Mouse (Mus musculus) heart, embryonic 10.5 days (tissue): ENCODE results near the gene Kcnab2. TPM values are rescaled to one million over a fixed set of nuclear protein-coding genes. Genes with fewer than 3 reads are reported as not detected.
A peak's percentile ranks its signal among the peaks of the same experiment; 100 is the strongest.

Experiments used
- DNase-seq: peaks from one replicate; pipeline ENCODE4 v3.0.0-alpha.2; 2017; ENCODE audit warnings: low spot score
- H3K27ac ChIP-seq: fragments of 300-500 bp; sonication (generic); 2 replicates; pipeline ENCODE4 v1.5.1; 2016; ENCODE audit warnings: mild to moderate bottlenecking
- H3K27me3 ChIP-seq: fragments of 300-500 bp; sonication (generic); 2 replicates; pipeline ENCODE4 v1.6.1; 2016; ENCODE audit warnings: mild to moderate bottlenecking; ENCODE audit not compliant: poor library complexity, insufficient read depth, severe bottlenecking
- H3K36me3 ChIP-seq: fragments of 300-500 bp; sonication (generic); 2 replicates; pipeline ENCODE4 v1.6.1; 2016; ENCODE audit warnings: mild to moderate bottlenecking, moderate library complexity
- H3K4me1 ChIP-seq: fragments of 300-500 bp; sonication (generic); 2 replicates; pipeline ENCODE4 v1.6.1; 2016; ENCODE audit warnings: mild to moderate bottlenecking
- H3K4me3 ChIP-seq: fragments of 300-500 bp; sonication (generic); 2 replicates; pipeline ENCODE4 v1.5.1; 2016; ENCODE audit warnings: mild to moderate bottlenecking, moderate library complexity
- H3K9me3 ChIP-seq: fragments of 300-500 bp; sonication (generic); 2 replicates; pipeline ENCODE4 v1.6.1; 2016; ENCODE audit warnings: mild to moderate bottlenecking, moderate library complexity
- whole genome bisulfite sequencing: fragments of 180-500 bp; shearing (Covaris S2); methylation state at CpG from one replicate; pipeline ENCODE4 v1.1.7; 2016; 5-methylcytosine and 5-hydroxymethylcytosine counted together
- polyA plus RNA-seq: library from polyadenylated mRNA; unstranded; fragments of >200 nt; fragmentation: Nextera tagmentation; extraction: Ambion mirVana; gene quantifications from 2 replicates; pipeline ENCODE4 v1.2.1, GENCODE M21; 2016

Kcnab2 gene
- polyA plus RNA-seq, 1 experiment from 2014 or later: 4.2 TPM

DNA sequence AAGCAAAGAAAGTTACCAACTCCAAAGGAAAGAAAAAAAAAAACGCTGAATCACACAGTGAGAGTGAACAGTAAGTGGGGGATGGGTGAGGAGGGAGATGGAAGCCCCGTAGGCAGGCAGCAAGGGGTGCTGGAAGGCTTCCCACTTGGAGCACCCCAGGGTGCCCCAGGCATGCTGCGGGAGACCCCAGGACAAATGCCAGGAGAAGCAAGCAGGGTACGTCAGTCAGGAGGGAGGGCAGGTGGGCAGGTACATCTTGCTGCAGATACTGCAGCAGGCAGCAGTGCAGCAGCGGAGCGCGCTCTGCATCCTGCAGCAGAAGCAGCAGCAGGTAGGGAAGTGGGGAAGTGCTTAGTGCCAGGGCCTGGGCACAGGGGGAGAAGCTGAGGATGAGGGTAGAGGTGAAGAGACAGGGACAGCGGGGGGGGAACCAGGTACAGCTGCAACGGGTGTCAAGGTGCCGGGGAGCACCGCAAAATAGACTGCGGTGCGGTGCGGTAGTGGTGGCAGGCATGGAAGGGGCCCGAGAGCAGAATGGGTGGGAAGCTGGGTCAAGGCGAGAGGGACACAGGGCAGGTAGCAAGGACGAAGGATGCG, 1.1 kb downstream of the Kcnab2 start, which contains the start of gene Nphp4:
Gene Nphp4, plus strand, starts transcription at position 280 of the 597 bp plus-strand sequence.
- Histone ChIP-seq H3K9me3 (0 out of 2 replicates have a peak, but pooled peaks cover 12% of the 10 kb centered on the region), H3K27ac (peak within 1 kb of the TSS; percentile 97), H3K4me3 (peak within 1 kb of the TSS; percentile 70), H3K36me3 (no peaks in the 10 kb centered on the region), H3K4me1 (peaks cover 23% of the 10 kb centered on the region), H3K27me3 (peaks cover 44% of the 10 kb centered on the region)
- 4% methylated on average over 18 of the region's 18 CpGs for WGBS
- DNase-seq: no peak

DNA sequence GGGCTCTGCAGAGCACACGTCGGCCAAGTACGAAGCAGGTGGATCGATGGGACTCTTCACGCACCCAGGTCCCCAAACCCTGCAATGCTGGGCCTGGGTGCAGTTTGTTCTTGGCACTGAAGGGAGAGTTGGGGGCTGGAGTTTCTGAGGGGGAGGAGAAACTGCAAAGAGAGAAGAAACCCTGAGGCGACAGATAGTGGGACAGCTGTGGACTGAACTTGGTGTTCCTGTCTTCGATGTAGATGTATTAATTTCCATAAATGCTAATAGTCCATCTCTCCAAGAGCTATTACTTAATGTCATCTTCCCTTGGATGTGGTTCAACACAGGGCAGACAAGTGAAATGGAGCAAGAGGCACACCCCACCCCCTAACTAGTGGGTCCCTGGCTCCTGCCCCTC, 1.7 kb downstream of the Kcnab2 start:
- 84% methylated on average over 7 of the region's 7 CpGs for WGBS
- Histone ChIP-seq H3K36me3 (no peaks in the 10 kb centered on the region), H3K4me1 (peaks cover 23% of the 10 kb centered on the region), H3K27ac (no peak overlapping the region), H3K9me3 (0 out of 2 replicates have a peak, but pooled peaks cover 12% of the 10 kb centered on the region), H3K27me3 (peaks cover 44% of the 10 kb centered on the region), H3K4me3 (peak overlapping the region; percentile 70; the same call in 1 of the 2 replicates)
- no peak for DNase-seq

DNA sequence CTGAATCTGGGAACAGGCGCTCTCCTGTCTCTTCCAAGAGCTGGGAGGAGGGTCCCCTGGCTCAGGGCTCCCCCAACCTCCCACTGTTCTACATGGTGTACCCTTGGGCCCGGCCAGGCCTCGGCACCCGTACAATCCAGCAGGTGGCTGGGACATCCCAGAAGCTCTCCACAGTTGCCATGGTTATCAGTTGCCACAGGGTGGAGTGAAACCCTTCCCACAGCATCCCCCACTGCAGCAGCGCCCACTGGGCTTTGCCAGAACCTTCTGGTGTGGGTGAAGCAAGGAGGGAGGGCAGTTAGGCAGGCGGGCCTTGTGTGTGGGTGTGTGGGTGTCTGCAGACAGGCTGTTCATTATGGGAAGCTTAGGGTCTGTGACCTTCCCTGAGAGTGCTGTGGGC, 9.7 kb downstream of the Kcnab2 start:
- DNase-seq: no peak
- Histone ChIP-seq H3K27me3 (peaks cover 12% of the 10 kb centered on the region; the same call in 1 of the 2 replicates), H3K9me3 (0 out of 2 replicates have a peak, but pooled peaks cover 12% of the 10 kb centered on the region), H3K36me3 (no peaks in the 10 kb centered on the region), H3K27ac (no peak overlapping the region), H3K4me1 (peaks cover 34% of the 10 kb centered on the region), H3K4me3 (no peak overlapping the region)
- WGBS: 79% methylated on average over 6 of the region's 6 CpGs

DNA sequence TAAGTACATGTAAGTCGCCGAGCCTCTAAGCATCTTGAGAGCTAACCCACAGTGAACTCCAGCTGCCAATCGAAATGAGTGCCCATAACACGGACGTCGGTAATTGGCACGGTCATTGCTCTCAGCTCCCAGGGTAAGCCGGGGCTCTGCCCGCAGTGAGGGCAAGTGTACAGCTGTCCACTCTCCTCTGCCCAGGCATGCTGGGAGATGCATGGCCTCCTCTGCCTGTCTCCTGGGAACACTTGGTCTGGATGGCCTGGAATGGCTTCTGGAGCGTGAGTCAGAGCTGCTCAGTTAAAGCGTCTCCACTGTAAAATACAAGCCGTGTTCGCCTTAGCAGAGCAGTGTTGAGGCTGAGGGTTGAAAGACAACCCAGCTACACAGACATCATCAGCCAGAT, 11.1 kb downstream of the Kcnab2 start:
- no peak overlapping the region for H3K27ac ChIP-seq
- 86% methylated on average over 13 of the region's 13 CpGs for WGBS
- H3K9me3 ChIP-seq: no peaks in the 10 kb centered on the region
- no peaks in the 10 kb centered on the region for H3K36me3 ChIP-seq
- DNase-seq: no peak
- H3K27me3 ChIP-seq: peaks cover 16% of the 10 kb centered on the region
- H3K4me3 ChIP-seq: no peak overlapping the region
- H3K4me1 ChIP-seq: peaks cover 37% of the 10 kb centered on the region

DNA sequence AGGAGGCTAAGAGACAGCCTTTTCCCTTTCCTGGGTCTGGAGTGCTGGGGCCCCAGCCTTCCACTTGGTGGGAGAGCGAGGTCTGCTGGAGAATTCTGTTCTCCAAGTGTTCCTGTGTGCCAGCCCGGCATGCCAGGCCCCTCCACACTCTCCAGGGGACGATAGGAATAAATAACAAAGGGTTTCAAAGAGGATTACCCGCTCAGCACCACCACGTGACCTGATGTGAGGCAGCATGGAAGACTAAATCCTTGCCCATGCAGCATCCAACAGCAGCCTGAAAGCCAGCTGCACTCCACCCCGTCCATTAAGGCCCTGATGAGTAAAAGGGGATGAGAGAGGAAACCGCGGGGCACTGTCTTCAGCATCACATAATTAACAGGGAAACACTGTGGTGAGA, 12.6 kb downstream of the Kcnab2 start:
- Histone ChIP-seq H3K4me3 (no peak overlapping the region), H3K4me1 (peaks cover 37% of the 10 kb centered on the region), H3K9me3 (no peaks in the 10 kb centered on the region), H3K36me3 (no peaks in the 10 kb centered on the region), H3K27me3 (peaks cover 16% of the 10 kb centered on the region), H3K27ac (no peak overlapping the region)
- 39% methylated on average over 8 of the region's 8 CpGs for WGBS
- no peak for DNase-seq

DNA sequence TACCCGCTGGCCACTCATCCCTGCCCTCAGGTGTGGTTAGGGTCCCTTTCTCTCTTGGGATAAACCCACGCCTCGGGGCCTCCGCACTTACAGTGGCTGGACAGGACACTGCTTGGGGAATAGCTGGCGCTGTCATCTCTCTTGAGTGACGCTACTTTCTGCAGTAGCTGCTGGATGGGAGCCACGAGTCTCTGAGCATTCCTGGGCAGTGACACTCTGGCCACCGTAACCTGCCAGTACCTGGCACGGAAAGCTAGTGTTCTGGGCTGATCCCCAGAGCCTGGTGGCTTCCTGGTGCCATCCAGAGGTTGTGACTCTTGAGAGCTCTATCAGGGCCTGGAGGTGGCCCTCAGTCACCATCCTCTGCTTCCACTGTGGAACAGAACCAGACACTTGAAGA, 14.5 kb downstream of the Kcnab2 start:
- 74% methylated on average over 9 of the region's 9 CpGs for WGBS
- no peaks in the 10 kb centered on the region for H3K36me3 ChIP-seq
- no peak overlapping the region for H3K4me3 ChIP-seq

DNA sequence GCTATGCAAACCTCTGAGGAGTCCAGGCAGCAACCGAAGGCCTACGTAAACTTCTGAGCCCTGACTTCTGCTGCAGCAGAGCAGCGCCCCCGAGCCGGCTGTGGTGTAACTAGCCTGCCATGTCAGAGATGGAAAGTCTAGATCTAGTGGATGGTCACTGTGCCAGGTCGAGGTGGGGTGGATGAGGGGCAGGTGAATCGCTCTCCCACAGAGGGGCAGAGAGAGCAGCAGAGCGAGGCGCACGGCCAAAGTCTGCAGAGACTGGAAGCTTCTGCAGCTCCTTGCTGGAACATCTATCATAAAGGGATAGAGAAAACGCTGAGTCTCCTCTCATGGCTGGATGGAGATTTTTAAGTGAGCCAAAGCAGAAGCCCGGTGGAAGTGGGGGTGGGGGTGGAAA, 15.2 kb downstream of the Kcnab2 start:
- H3K4me3 ChIP-seq: no peak overlapping the region
- H3K4me1 ChIP-seq: peaks cover 23% of the 10 kb centered on the region
- WGBS: 83% methylated on average over 12 of the region's 12 CpGs
- DNase-seq: no peak
- H3K27me3 ChIP-seq: peaks cover 16% of the 10 kb centered on the region
- H3K9me3 ChIP-seq: no peaks in the 10 kb centered on the region
- H3K27ac ChIP-seq: no peak overlapping the region
- no peaks in the 10 kb centered on the region for H3K36me3 ChIP-seq

More for the DNA sequence above, 14.5 kb downstream of the Kcnab2 start:
- Histone ChIP-seq H3K27me3 (peaks cover 16% of the 10 kb centered on the region), H3K27ac (no peak overlapping the region), H3K4me1 (peaks cover 23% of the 10 kb centered on the region), H3K9me3 (no peaks in the 10 kb centered on the region)
- DNase-seq: no peak

DNA sequence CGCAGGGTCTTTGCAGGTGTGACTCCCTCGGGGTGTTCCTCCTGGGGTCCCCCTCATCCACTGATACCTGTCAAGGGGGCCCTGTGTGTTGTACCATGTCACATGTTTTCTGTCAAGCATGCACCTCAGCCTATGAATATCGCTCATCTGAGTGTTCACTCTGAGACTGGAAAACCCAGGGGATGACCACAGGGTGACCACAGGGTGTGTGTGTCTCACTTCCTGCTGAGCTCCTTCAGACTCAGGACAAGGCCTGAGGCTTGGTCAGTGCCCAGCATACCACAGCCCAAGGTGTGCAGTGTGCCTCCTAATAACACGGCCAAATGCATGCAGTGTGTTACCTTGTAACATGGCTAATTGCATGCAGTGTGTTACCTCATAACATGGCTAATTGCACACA, 20.0 kb downstream of the Kcnab2 start:
- Histone ChIP-seq H3K27ac (no peak overlapping the region), H3K4me1 (peaks cover 11% of the 10 kb centered on the region), H3K4me3 (no peak overlapping the region), H3K36me3 (no peaks in the 10 kb centered on the region), H3K9me3 (no peaks in the 10 kb centered on the region), H3K27me3 (peaks cover 7% of the 10 kb centered on the region)
- WGBS: 81% methylated on average over 4 of the region's 4 CpGs
- no peak for DNase-seq

DNA sequence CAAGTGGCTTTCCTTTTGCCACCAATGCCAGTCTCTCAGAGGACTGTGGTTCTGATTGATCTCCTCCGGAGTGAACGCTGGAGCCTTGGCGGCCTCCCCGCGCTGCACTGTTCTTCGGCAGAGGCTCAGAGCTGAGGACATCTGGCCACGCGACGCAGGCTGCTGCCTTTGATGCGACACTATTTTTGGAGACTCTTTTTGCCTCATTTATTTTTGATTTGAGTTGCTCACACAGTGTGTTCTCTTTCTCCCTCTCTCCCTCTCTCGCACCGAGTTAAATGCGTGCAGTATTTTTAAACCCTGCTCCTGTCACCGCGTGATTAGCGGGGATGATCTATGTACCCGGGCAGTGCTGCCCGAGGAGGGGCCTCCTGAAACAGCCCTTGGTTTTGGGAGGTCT, 21.1 kb downstream of the Kcnab2 start:
- H3K4me3 ChIP-seq: no peak overlapping the region
- no peak overlapping the region for H3K27ac ChIP-seq
- no peaks in the 10 kb centered on the region for H3K36me3 ChIP-seq
- H3K27me3 ChIP-seq: peaks cover 3% of the 10 kb centered on the region; the same call in 1 of the 2 replicates
- H3K9me3 ChIP-seq: no peaks in the 10 kb centered on the region
- 68% methylated on average over 18 of the region's 18 CpGs for WGBS
- H3K4me1 ChIP-seq: peaks cover 11% of the 10 kb centered on the region
- no peak for DNase-seq

DNA sequence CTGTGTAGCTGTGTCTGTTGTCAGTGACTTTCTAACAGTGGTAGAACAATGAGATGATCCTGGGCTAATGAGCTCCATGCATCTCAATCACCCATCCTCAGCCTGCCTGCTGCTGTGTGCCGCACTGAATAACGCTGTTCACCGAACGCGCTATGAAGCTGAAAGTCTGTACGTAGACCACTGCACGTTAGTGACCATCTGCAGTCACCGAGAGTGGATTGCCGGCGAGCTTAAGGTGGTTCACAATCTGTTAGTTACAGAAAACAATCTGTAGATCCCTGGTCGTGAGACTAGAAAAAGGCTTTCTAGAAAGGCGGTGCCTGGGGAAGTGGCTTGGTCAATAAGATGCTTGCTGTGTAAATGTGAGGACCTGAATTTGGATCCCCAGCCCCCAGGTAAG, 23.5 kb downstream of the Kcnab2 start:
- 87% methylated on average over 12 of the region's 12 CpGs for WGBS
- no peak overlapping the region for H3K4me3 ChIP-seq
- H3K36me3 ChIP-seq: no peaks in the 10 kb centered on the region
- H3K9me3 ChIP-seq: no peaks in the 10 kb centered on the region
- H3K27ac ChIP-seq: no peak overlapping the region
- peaks cover 11% of the 10 kb centered on the region for H3K4me1 ChIP-seq
- H3K27me3 ChIP-seq: peaks cover 3% of the 10 kb centered on the region; the same call in 1 of the 2 replicates
- no peak for DNase-seq

DNA sequence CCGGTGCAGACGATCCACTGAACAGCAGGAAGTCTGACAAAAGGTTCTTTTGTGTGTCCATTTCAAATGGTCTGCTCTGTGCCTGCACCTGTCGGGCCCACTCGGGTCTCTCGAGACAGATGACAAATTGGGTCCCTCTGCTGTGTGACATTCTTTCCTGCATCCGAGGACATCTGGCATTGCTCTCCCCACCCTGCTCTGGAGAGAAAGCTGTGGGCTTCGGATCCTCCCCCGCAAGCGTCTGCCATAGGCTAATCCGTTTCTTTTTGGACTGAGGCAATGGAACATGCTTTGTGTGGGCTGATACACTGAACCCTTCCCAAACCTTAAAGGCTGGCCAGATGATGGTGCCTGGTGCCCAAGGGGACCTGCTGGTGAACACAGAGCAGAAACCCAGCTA, 24.6 kb downstream of the Kcnab2 start:
- peaks cover 3% of the 10 kb centered on the region; the same call in 1 of the 2 replicates for H3K27me3 ChIP-seq
- WGBS: 67% methylated on average over 10 of the region's 10 CpGs
- no peak overlapping the region for H3K4me3 ChIP-seq
- peaks cover 17% of the 10 kb centered on the region for H3K4me1 ChIP-seq
- DNase-seq: no peak
- no peaks in the 10 kb centered on the region for H3K36me3 ChIP-seq
- H3K9me3 ChIP-seq: no peaks in the 10 kb centered on the region
- no peak overlapping the region for H3K27ac ChIP-seq

DNA sequence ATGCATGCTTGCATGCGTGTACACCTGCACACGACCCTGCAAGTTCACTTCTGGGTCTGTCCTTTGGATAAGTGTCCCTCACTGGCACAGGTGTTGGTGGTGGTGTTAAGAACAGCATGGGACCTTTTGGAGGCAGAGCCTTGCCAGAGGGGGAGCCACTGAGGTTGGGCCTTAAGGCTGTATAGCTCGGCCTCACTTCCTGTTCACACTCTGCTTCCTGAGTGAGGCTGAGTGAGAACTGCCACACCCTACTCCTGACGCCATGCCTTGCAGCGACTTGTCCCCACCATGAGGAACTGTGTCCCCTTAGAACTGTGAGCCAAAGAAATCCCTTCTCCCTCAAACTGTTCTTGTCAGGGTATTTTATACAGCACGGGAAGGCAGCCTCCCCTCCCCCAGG, 26.3 kb downstream of the Kcnab2 start:
- Histone ChIP-seq H3K27ac (no peak overlapping the region), H3K4me3 (no peak overlapping the region), H3K4me1 (peaks cover 7% of the 10 kb centered on the region), H3K9me3 (no peaks in the 10 kb centered on the region), H3K27me3 (peaks cover 3% of the 10 kb centered on the region; the same call in 1 of the 2 replicates), H3K36me3 (no peaks in the 10 kb centered on the region)
- no peak for DNase-seq
- WGBS: 76% methylated on average over 6 of the region's 6 CpGs

DNA sequence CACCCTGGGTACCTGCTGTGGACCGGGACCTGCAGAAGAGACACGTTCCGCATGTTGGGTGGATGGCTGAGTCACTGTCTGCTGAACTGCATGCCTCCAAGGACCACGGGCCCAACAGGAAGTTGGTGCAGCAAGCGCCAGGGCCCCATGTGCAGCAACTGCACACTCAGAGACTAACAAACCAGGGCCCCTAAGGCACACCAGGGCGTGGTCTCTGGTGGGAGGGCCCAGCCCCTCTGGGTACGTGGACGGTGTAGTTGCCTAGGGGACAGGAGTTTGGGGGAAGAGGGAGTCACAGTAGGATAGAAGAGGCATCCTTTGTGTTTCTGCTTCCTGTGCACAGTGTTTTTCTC, 29.0 kb downstream of the Kcnab2 start:
- 72% methylated on average over 8 of the region's 8 CpGs for WGBS
- DNase-seq: no peak
- no peak overlapping the region for H3K27ac ChIP-seq
- no peaks in the 10 kb centered on the region for H3K36me3 ChIP-seq
- H3K4me1 ChIP-seq: peaks cover 6% of the 10 kb centered on the region; the same call in 1 of the 2 replicates
- no peak overlapping the region for H3K4me3 ChIP-seq
- H3K9me3 ChIP-seq: no peaks in the 10 kb centered on the region
- H3K27me3 ChIP-seq: no peaks in the 10 kb centered on the region
